Mouse (Mus musculus) adrenal gland (tissue): ENCODE measurements around the gene Uap1.

Experiments
- intact Hi-C: fragments of 180-260 bp; cut with DNase I; formaldehyde crosslinking; loops from one replicate; pipeline ENCODE4 v1.15.1; 2025

The Uap1 gene

DNA sequence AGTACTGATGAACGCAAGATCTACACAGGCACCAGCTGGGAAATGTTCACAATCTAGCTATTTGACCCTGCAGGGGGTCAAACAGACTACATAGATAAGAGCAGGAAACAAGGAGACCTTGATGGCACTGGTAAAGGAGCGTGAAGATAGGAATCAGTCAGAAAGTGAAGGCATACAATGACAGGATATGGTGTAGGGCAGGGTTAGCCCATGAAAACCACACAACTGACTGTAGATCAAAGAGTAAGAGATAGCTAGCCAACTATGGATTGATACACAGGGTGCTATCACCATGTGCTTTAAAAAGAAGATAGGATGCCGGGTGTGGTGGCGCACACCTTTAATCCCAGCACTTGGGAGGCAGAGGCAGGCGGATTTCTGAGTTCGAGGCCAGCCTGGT lies 7.0 kb downstream of the Uap1 start:
- intact Hi-C loops = no loop called here

DNA sequence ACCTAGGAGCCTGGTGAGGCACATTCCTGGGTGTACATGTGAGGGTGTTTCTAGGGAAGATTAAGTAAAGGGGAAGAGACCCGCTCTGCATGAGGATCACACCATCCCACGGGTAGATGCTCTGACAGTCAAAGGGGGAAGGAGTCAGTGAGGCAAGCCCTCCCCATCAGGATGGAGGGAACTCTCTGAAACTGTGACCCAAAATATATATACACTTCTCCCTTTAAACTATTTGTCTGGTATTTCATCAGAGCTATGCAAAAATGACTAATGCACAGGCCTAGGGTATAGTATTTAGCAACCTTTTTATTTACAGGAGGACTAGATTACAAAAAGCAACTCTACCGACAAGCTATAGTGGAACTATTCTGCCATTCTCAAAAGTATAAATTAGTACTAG lies 9.8 kb downstream of the Uap1 start:
- intact Hi-C loops = no loop called here

DNA sequence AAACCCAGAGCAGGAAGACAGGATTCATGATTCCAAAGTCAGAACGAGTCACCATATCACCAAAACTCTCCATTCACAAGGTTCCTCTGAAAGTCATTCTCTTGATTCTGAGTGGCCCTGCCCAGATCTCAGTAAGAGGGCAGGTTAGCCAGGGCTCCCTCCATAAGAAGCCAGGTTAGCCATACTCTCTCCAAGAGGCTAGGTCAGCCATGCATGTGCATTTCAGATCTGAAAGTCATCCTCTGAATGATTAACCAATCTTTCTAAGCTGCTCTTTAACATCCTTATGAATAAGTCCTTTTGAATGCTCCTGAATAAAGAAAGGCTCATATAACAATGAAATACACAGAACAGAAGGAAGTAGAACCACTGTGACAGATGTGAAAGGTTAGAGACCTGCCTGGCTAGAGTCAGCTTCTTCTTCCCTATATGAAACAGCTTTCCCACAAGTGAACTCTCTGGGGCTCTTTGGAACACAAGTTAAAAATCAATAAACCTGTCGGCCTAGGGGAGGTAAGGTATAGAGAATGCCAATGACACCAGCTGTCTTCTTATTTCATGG lies 10.6 kb downstream of the Uap1 start:
- intact Hi-C loops = no loop called here

DNA sequence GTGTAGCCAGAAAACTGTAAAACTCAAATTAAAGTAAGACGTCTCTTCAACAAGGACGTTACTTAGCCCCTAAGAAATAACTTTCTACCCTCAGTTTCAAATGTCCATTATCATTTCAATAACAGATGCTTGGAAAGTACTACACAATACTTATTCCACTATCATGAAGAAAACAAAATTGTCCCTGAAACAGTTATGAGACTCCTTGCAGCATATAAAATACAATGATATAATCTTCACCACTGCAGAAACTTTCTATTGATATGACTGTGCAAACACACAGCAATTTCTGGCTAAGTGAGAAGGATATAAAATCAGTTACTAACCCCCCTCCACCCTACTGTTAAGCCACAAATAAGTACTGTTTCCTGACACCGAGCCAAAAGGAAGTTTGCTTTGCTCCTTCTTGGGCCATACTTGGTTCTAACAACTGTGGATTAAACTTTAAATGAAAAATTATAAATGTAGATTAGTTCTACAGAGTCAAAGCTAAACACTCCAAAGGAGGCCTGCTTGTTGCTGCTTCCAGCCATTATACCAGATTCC lies 11.3 kb downstream of the Uap1 start:
- intact Hi-C loops = no loop called here

DNA sequence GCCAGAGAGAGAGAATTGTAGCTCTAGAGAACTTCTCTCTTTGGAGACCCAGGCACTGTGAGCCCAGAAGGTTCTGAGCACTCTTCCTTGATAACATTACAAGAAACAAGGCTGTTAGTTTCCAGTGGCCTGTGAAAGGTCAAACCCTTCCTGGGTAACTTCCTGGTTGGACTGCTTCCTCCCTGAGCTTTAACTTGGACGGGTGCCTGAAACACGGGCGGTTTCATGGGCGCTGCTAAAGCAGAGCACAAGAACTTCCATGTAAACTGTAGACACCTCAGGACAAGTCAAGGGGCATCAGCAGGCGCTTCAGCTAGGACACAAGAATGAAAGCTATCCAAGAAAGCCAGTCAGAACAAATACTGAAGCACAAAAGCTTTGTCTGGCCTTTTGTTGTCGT lies 12.9 kb downstream of the Uap1 start:
- intact Hi-C loops = no loop called here

DNA sequence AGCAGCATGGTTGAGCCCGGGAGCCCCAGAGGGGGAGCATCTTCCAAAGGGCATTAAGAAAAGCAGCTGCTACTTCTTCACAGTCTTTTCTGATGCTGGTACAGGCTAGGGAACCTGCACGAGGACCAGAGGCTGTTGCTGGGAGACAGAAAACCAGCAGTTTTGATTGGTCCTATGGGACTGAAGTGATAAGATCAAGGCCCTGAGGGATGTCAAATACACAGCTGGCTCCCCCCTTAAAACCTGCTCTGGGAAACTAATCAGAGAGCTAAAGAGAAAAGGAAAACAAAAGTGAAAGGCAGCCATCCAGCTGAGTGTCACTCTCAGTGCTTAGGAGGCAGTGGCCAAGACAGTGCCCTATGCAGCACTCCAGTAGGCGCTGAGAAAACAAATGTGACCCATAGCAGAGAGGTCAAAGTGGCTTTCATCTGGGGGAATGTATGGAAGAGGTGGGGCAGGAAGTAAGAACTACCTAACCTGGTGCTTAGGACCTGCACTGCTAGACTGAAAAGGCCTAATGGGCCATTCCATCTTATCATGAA lies 14.3 kb downstream of the Uap1 start:
- intact Hi-C loops = no loop called here

DNA sequence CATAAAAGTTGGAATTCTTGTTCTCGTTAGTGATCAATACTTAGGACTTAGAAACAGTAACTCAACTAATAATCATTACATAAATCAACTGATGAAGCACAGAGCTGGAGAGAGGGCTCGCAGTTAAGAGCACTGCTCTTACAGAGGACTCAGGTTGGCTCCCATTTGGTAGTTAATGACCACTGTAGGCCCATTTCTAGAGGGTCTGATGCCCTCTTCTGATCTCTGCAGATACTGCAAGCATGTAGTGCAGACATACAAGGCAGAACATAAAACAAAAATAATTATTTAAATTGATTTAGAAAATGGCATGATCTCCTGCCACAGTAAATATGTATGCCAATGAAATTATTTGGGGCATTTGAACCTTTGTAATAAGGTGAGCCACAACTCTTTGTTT lies 15.1 kb downstream of the Uap1 start:
- intact Hi-C loops = no loop called here

DNA sequence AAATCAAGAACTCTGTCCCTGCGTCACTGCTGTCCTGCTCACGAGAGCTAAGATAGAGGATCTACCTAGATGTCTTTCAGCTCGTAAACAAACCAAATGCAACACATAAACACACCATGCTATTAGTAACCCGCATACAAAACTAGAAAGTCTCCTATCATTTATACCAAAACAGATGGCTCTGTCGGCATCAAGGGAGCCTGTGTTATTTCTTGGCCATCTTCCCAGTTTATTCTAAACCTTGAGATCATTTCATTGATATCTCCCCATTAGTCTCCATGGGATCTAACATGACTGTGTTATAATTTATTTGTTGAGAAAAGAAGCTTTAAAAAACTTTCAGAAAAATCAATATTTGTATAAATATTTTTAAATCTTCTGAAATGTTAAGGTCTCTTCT lies 19.0 kb downstream of the Uap1 start:
- intact Hi-C loops = no loop called here

DNA sequence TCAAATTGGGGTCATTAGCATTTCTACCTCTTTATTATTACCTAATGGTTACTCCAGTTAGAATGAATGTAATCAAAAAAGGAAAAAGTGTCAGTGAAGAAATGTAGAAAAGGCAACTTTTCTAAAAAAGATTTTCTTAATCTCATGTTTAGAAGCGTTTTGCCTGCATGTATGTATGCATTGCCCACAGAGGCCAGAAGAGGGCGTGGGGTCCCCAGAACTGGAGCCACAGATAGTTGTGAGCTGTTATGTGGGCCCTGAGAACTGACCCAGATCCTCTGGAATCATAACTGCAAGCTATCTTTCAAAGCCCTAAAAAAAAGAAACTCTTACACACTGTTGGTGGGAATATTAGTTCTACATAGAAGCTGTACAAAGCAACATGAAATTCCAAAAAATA lies 19.5 kb downstream of the Uap1 start:
- intact Hi-C loops = no loop called here

DNA sequence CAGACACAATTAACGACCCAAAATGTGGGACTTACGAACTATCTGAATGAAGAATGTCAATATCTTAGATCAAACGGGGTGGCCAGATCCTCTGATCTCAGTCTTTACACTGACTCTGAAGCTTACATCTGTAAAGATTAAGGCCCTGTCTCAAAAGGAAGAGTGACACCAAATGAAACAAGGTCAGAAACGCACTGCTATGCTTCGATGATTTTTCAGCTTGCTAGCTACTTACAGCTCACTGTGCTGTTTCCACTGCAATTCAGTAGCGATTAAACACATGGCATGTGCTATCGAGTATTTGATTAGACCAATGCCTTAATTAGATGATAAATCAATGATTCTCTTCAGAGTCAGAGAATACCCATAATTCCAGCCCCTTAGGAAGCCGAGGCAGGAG lies 20.8 kb downstream of the Uap1 start:
- intact Hi-C loops = no loop called here

DNA sequence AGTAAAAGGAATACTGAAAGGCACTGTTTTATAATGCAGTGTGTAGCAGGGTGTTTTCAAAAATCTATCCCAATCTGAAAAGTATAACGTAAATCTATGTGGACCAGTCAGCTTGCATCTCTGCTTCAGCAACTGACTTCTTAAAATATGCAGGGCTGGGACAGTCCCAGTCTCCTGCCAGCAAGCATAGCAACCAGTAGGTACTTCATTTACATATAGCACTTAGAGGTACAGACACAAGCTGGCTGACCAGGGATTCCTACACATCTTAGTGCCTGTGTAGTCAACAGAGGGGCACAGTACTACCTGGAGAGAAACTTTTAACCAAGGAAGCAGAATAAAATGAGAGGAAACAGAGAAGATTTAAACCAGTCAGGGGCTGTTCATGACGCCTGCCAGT lies 22.2 kb downstream of the Uap1 start:
- intact Hi-C loops = no loop called here

DNA sequence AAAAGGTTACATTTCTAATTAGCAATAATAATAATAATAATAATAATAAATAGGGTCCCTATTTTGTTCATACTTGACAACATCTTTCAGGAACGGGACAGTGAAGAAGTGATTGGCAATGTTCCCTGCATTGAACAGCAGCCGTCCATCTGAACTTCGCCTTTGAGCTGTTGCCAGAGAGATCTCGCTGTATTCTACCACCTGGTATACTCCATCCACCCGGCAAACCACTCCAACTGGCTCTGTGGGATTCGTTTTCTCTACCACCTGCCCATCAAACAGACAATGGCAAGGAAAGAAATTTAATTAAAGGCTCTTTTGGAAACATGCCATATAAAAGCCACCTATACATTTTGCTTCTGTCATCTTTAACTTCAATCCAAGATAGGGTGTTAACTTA lies 23.9 kb downstream of the Uap1 start:
- intact Hi-C loops = no loop called here

DNA sequence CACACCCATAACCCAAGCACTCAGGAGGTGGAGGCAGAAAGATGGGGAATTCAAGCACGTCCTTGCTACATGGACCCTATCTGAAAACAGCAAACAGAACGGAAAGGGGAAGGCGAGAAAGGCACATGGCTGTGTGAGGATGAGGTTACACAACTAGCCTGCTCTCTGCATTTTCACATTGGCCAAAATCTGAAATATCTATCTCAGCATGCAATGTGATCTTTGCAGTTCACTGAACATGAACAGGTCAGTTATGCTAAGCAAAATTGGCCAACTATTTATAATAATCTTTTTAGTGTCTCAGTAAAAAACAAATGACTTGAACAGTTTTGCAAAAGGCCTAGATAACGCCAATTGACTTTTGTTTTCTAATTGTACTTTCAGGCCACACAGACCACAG lies 25.0 kb downstream of the Uap1 start:
- intact Hi-C loops = no loop called here

DNA sequence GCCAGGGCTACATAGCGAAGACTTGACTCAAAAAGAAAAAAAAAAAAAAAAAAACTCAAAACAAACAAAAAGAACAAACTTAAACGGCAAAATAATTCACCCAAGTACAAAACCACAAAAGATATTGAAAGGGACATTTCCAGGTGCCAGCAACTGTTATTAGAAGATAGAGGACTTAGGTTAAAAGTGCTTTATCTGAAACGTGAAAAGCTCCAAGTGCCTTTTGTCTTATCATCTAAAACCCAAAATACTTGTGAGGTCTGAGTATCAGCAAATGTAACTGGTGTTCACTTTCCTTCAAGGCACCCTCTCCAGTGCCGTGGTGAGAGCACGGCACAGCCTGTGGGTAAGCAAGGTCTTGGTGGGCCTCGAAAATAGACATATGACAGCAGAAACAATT lies 26.2 kb downstream of the Uap1 start:
- intact Hi-C loops = no loop called here

DNA sequence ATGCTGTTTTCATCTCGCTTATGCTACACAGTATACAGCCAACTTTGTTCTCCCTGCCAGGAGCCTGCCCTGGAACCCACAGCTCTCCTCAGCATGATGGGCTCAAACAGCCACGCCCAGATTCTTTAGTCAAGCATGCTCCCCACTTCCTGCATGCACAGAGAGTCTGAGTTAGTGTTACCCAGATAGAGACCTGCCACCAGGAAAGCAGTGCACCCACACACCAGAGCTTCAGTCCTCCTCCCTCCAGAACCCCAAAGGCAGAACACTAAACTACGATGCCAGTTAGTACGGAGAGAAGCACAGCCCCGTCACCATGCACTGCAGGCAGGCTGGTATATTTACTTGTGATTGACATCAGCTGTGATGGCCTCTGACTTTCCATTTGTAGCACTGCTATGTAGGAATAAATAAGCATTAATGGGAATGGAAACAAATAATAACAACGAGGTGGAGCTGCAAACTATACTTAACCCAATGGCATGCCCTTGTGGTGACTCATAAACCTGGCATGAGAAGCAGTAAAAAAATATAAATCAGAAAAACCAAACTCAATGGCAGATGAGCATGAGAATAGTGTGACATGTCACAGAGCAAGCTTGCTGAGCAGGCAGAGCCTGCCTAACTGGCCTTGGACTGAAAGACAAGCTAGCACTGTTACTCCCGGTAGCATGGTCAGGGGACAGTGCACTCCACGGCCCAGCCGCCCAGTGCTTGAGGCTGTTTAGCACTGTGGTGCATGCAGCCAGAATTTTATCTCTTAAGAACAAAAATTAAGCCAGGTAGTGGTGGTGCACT lies 26.9 kb downstream of the Uap1 start:
- intact Hi-C loops = no loop called here

DNA sequence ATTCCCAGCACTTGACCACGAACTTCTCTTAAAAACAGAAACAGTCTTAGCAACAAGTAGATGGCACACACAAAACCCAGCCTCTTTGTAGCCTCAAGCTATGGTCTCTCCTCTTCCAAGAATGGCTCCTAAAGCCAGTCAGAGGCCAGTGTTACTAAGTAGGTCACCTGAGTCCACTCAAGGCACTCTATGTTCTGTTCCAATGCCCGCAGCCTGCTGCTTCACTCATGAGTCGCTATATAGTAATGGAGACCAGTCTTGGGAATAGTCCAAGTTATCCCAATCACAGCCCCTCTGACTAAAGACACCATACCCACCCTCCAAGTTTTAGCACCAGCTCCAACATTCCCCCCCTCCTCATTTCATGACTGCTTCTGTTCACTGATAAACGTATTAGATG lies 29.2 kb downstream of the Uap1 start:
- intact Hi-C loops = no loop called here

DNA sequence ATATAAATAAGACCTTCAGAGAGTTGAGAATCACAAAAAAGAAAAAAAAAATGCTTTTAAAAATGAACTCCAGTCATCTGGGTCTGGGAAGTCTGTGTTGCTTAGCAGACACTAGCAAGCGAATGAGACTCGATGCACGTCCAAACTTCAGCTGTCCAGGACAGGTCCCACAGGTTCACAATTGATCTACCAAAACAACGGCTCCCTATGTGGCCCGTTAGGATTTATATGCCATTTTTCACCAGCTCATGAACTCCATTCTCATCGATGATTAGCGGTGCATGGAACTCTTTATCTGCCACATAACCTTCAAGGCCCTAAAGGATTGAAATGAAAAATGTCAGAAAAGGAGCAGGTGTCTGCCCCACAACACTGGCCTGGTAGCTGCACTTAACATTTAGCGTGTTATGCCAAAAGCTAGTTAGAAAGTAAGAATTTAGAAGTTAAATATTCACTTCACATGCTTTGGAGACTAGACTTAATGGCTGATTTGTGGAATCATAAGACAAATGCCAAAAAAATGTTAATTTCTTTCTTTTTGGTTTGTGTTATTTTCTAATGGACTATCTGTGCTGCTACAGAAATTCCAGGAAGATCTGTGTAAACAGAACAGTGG lies 32.4 kb downstream of the Uap1 start:
- intact Hi-C loops = no loop called here

DNA sequence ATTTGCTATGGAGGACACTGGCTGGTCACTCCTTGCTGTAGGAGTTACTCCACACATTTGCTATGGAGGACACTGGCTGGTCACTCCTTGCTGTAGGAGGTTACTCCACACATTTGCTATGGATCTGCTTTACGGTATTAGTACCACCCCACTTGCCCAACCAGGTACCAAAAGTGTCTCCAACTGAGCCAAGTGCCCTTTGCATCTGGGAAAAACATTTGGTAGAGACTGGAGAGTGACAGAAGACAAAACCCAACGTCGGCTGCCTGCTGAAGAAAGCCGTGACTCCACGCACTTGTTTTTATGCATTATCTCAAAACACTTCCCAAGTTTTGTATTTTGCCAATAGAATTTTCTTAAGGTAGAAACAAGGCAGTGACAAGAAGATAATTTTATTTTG lies 33.1 kb downstream of the Uap1 start:
- intact Hi-C loops = no loop called here

DNA sequence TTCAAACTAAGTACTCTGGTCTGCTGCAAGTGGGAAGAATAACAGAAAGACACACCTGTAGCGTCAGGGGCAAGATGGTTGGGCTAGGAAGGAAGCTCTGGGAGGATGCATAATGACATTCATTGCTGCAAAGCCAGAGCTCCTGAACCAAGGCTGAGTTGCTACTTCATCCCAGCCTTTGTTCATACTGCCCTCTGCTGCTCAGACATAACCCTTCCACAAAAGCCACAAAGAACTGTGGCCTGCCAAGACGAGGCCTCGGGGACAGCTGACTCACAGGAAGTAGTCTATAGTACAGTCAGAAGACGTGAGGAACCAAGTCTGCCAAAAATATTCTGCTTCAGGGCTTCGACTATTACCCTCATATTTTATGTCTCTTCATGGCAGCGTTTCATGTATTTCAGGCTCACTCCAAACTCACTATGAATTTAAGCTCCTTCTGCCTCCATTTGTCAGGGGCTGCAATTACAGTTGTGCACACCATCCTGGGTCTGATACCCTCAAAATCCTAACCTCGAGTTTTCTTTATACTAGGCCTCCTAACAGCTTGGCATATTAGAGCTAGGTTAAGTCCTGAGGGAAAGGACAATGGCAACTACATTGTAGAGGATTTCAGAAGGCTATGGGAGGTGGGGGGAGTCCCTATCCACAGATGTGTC lies 38.3 kb downstream of the Uap1 start:
- intact Hi-C loops = loop anchor here (5.0 kb wide), 2 partner anchors 99 to 199 kb away; no protein-coding TSS in a partner anchor

DNA sequence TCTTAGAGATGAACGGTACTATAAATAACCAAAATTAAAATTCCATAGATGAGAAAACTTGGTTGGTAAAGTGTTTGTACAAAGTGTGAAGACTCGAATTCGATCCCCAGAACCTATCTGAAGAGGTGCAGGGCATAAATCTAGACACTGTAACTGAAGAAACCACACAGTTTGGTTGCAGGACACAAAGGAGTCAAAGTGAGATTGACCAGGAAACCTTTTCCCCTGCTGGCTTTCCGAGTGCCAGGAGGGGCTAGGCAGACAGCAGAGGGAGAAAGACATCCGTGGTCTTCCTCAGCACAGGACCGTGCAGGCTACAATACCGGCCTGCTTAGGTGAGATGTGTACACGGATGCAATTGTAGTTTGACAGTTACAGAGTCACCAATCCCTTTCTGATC lies 40.5 kb downstream of the Uap1 start:
- intact Hi-C loops = loop anchor here (5.0 kb wide), 1 partner anchor 82 kb away; no protein-coding TSS in a partner anchor

DNA sequence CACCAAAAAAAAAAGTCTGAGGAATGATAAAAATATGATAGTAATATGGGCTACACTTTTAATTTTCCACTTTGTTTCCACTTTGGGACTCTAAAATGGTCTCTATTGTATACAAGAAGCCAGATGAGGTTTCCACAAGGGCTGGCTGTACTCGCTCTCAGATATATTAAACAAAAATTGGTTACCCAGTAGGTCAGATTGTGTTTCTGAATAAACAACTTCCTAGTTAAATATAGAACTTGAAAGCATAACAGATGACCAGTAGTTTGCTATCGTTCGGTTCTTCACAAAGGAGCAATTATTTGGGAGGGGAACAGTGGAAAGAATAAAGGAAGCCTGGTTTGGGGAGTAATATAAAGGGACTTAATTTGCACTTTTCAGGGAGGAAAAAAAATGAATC lies 43.8 kb downstream of the Uap1 start:
- intact Hi-C loops = loop anchor here (5.0 kb wide), 1 partner anchor 79 kb away; no protein-coding TSS in a partner anchor

DNA sequence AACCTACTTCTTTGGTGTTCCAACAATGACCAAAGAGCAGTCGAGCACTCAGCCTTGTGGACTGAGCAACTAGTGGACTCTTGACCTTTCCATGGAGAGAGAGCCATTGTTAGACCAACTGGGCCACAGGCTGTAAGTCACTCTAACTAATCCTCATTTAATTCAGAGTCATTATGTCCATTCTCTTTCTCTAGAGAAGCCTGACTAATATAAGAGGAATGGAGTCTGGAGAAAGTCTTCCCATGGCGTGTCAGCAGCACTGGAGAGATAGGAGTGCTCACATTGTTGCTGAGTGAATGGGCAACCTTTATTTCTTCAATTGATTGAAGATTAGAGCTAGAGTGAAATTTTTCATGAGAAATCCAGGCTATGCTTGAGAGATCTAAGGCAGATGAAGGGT lies 50.1 kb downstream of the Uap1 start:
- intact Hi-C loops = loop anchor here (5.0 kb wide), 1 partner anchor 177 kb away; no protein-coding TSS in a partner anchor
